Mouse (Mus musculus) midbrain, embryonic 11.5 days (tissue): ENCODE data around the gene Qars. TPM values are rescaled to one million over a fixed set of nuclear protein-coding genes. Genes with fewer than 3 reads are reported as not detected.

Experiments
- ATAC-seq: fragments of 200-750 bp; cut with Nextera tagmentation; 2 replicates; pipeline ENCODE4 v1.8.0; 2017; ENCODE audit warnings: moderate TSS enrichment, moderate library complexity; ENCODE audit not compliant: low FRiP score
- DNase-seq: peaks from one replicate; pipeline ENCODE4 v3.0.0; 2015; ENCODE audit warnings: low spot score; ENCODE audit errors: missing footprints
- H3K27ac ChIP-seq: fragments of 300-500 bp; sonication (generic); 2 replicates; pipeline ENCODE4 v1.5.1; 2014; ENCODE audit warnings: low read depth, low read length
- H3K27me3 ChIP-seq: fragments of 300-500 bp; sonication (generic); 2 replicates; pipeline ENCODE4 v1.6.1; 2014; ENCODE audit warnings: mild to moderate bottlenecking, low read length, moderate library complexity, mixed read lengths; ENCODE audit not compliant: control insufficient read depth, insufficient read depth
- H3K36me3 ChIP-seq: fragments of 300-500 bp; sonication (generic); 2 replicates; pipeline ENCODE4 v1.6.1; 2014; ENCODE audit warnings: mild to moderate bottlenecking, low read length, moderate library complexity, mixed read lengths; ENCODE audit not compliant: control insufficient read depth, insufficient read depth
- H3K4me1 ChIP-seq: fragments of 300-500 bp; sonication (generic); 2 replicates; pipeline ENCODE4 v1.6.1; 2014; ENCODE audit warnings: low read length; ENCODE audit not compliant: control insufficient read depth, insufficient read depth
- H3K4me2 ChIP-seq: fragments of 300-500 bp; sonication (generic); 2 replicates; pipeline ENCODE4 v1.6.1; 2014; ENCODE audit warnings: mild to moderate bottlenecking, moderate library complexity
- H3K4me3 ChIP-seq: fragments of 300-500 bp; sonication (generic); 2 replicates; pipeline ENCODE4 v1.5.1; 2014; ENCODE audit warnings: low read depth, low read length
- H3K9ac ChIP-seq: fragments of 300-500 bp; sonication (generic); 2 replicates; pipeline ENCODE4 v1.6.1; 2014; ENCODE audit warnings: low read length
- H3K9me3 ChIP-seq: fragments of 300-500 bp; sonication (generic); 2 replicates; pipeline ENCODE4 v1.6.1; 2016; ENCODE audit warnings: low read length; ENCODE audit not compliant: control insufficient read depth
- WGBS: fragments of 180-500 bp; shearing (Covaris S2); extraction: QIAGEN DNeasy Blood & Tissue Kit; methylation state at CpG from one replicate; pipeline ENCODE4 v1.1.7; 2014; 5-methylcytosine and 5-hydroxymethylcytosine counted together
- polyA plus RNA-seq: library from polyadenylated mRNA; unstranded; fragments of >200 nt; fragmentation: Nextera tagmentation; extraction: Ambion mirVana; gene quantifications from 2 replicates; pipeline ENCODE4 v1.2.1, GENCODE M21; 2014

The Qars gene
- polyA plus RNA-seq: 103 TPM in 2 replicates

GRCm38 (mm10) chr9:108507619-108508434 lies at the start of gene Qars:
TSS of gene Qars (plus strand) at chr9:108507706.
- no peak within 1 kb of the TSS for H3K27ac ChIP-seq
- H3K27me3 ChIP-seq: no peaks in the 10 kb centered on the region
- H3K4me2 ChIP-seq: peak within 1 kb of the TSS; percentile 82
- no peaks in the 10 kb centered on the region for H3K9me3 ChIP-seq
- under 1% methylated on average over 37 of the region's 37 CpGs for WGBS
- peaks cover 7% of the 10 kb centered on the region for H3K4me1 ChIP-seq
- peaks cover 8% of the 10 kb centered on the region for H3K36me3 ChIP-seq
- H3K9ac ChIP-seq: peak within 1 kb of the TSS; percentile 64
- ATAC-seq (peak; percentile 98), DNase-seq (peak; percentile 98)
- peak within 1 kb of the TSS; percentile 54 for H3K4me3 ChIP-seq

GRCm38 (mm10) chr9:108459939-108460318 lies 47.6 kb upstream of the Qars start:
- Histone ChIP-seq H3K4me1 (peaks cover 11% of the 10 kb centered on the region), H3K4me2 (peak overlapping the region; percentile 87; the same call in 1 of the 2 replicates), H3K27ac (no peak overlapping the region), H3K36me3 (peaks cover 16% of the 10 kb centered on the region; the same call in 1 of the 2 replicates), H3K9ac (no peak overlapping the region; the same call in 1 of the 2 replicates), H3K9me3 (no peaks in the 10 kb centered on the region), H3K4me3 (peak overlapping the region; percentile 69), H3K27me3 (no peaks in the 10 kb centered on the region)
- DNase-seq: no peak
- 81% methylated on average over 1 of the region's 1 CpGs for WGBS
- peak; percentile 35; the same call in 1 of the 2 replicates for ATAC-seq

- H3K4me1 ChIP-seq: peaks cover 11% of the 10 kb centered on the region
- H3K27me3 ChIP-seq: no peaks in the 10 kb centered on the region
- peak within 1 kb of the TSS; percentile 73 for H3K9ac ChIP-seq
- peak within 1 kb of the TSS; percentile 49 for H3K27ac ChIP-seq
- under 1% methylated on average over 40 of the region's 52 CpGs for WGBS
- peak within 1 kb of the TSS; percentile 69 for H3K4me3 ChIP-seq
- ATAC-seq (peak; percentile 86), DNase-seq (peak; percentile 99)
- H3K4me2 ChIP-seq: peak within 1 kb of the TSS; percentile 87
- H3K9me3 ChIP-seq: no peaks in the 10 kb centered on the region
- peaks cover 19% of the 10 kb centered on the region for H3K36me3 ChIP-seq
Measured at GRCm38 (mm10) chr9:108460319-108461178, 47.0 kb upstream of the Qars start, which contains the start of gene Ccdc71. TSS of gene Ccdc71 (plus strand) at chr9:108460527.

- Histone ChIP-seq H3K4me1 (peaks cover 11% of the 10 kb centered on the region), H3K27ac (peak within 1 kb of the TSS; percentile 49), H3K4me2 (peak within 1 kb of the TSS; percentile 87), H3K9me3 (no peaks in the 10 kb centered on the region), H3K27me3 (no peaks in the 10 kb centered on the region), H3K9ac (peak within 1 kb of the TSS; percentile 73), H3K36me3 (peaks cover 23% of the 10 kb centered on the region), H3K4me3 (peak within 1 kb of the TSS; percentile 69)
- WGBS: 28% methylated on average over 11 of the region's 11 CpGs
- DNase-seq (peak; percentile 88), ATAC-seq (no peak)
Measured at GRCm38 (mm10) chr9:108461181-108461631, 46.3 kb upstream of the Qars start, which contains the start of gene Klhdc8b. TSS of gene Klhdc8b (minus strand) at chr9:108461581.

GRCm38 (mm10) chr9:108461675-108462074 lies 45.8 kb upstream of the Qars start:
- Histone ChIP-seq H3K27ac (no peak overlapping the region), H3K9ac (no peak overlapping the region; the same call in 1 of the 2 replicates)
- ATAC-seq: no peak

GRCm38 (mm10) chr9:108462192-108462591 lies 45.3 kb upstream of the Qars start:
- no peaks in the 10 kb centered on the region for H3K9me3 ChIP-seq
- ATAC-seq (no peak), DNase-seq (peak; percentile 37)
- H3K4me2 ChIP-seq: no peak overlapping the region
- no peak overlapping the region for H3K9ac ChIP-seq
- peaks cover 23% of the 10 kb centered on the region for H3K36me3 ChIP-seq
- peaks cover 11% of the 10 kb centered on the region for H3K4me1 ChIP-seq
- no peak overlapping the region for H3K27ac ChIP-seq
- no peak overlapping the region for H3K4me3 ChIP-seq
- 93% methylated on average over 10 of the region's 10 CpGs for WGBS
- H3K27me3 ChIP-seq: no peaks in the 10 kb centered on the region

More at GRCm38 (mm10) chr9:108461675-108462074, 45.8 kb upstream of the Qars start:
- peak overlapping the region; percentile 87 for H3K4me2 ChIP-seq
- peak; percentile 80 for DNase-seq
- H3K4me3 ChIP-seq: peak overlapping the region; percentile 69
- H3K9me3 ChIP-seq: no peaks in the 10 kb centered on the region
- peaks cover 23% of the 10 kb centered on the region for H3K36me3 ChIP-seq
- no peaks in the 10 kb centered on the region for H3K27me3 ChIP-seq
- peaks cover 11% of the 10 kb centered on the region for H3K4me1 ChIP-seq
- 89% methylated on average over 5 of the region's 5 CpGs for WGBS

- Histone ChIP-seq H3K9ac (no peak overlapping the region), H3K9me3 (no peaks in the 10 kb centered on the region), H3K4me1 (peaks cover 11% of the 10 kb centered on the region), H3K27me3 (no peaks in the 10 kb centered on the region), H3K4me2 (no peak overlapping the region), H3K36me3 (peaks cover 23% of the 10 kb centered on the region), H3K4me3 (no peak overlapping the region), H3K27ac (no peak overlapping the region)
- 98% methylated on average over 9 of the region's 9 CpGs for WGBS
- ATAC-seq (no peak), DNase-seq (peak; percentile 45)
Measured at GRCm38 (mm10) chr9:108463713-108464112, 43.8 kb upstream of the Qars start.

- no peaks in the 10 kb centered on the region for H3K9me3 ChIP-seq
- WGBS: 94% methylated on average over 2 of the region's 2 CpGs
- no peak overlapping the region for H3K4me3 ChIP-seq
- no peak for ATAC-seq
- DNase-seq: peak; percentile 66
- no peak overlapping the region for H3K27ac ChIP-seq
- H3K4me2 ChIP-seq: no peak overlapping the region
- peaks cover 23% of the 10 kb centered on the region for H3K36me3 ChIP-seq
- H3K9ac ChIP-seq: no peak overlapping the region
- peaks cover 7% of the 10 kb centered on the region for H3K4me1 ChIP-seq
- no peaks in the 10 kb centered on the region for H3K27me3 ChIP-seq
Measured at GRCm38 (mm10) chr9:108466219-108466618, 41.3 kb upstream of the Qars start.
